Mouse (Mus musculus) heart, adult 2 months (tissue): ENCODE results near the gene Cbx7. TPM values are rescaled to one million over a fixed set of nuclear protein-coding genes. Genes with fewer than 3 reads are reported as not detected.

ENCODE experiments used
- DNase-seq, 2 experiments: peaks; one replicate each; pipeline ENCODE4 v3.0.0; 2021
- H3K27ac ChIP-seq: fragments of 200-600 bp; 2 replicates; pipeline ENCODE4 v1.8.1; 2022
- H3K27me3 ChIP-seq: fragments of 200-500 bp; 2 replicates; pipeline ENCODE4 v1.6.1; 2012; ENCODE audit warnings: mild to moderate bottlenecking, low read length, inconsistent platforms, mixed read lengths; ENCODE audit not compliant: control insufficient read depth, insufficient read depth
- H3K36me3 ChIP-seq: fragments of 200-500 bp; 2 replicates; pipeline ENCODE4 v1.6.1; 2012; ENCODE audit warnings: low read length, inconsistent platforms; ENCODE audit not compliant: control insufficient read depth, insufficient read depth
- H3K4me1 ChIP-seq: fragments of 200-500 bp; 2 replicates; pipeline ENCODE4 v1.6.1; 2011; ENCODE audit warnings: low read length; ENCODE audit not compliant: control insufficient read depth, insufficient read depth
- H3K4me3 ChIP-seq: fragments of 200-600 bp; 2 replicates; pipeline ENCODE4 v1.8.1; 2022
- H3K79me2 ChIP-seq: fragments of 200-500 bp; replicated peaks from 2 replicates; pipeline ENCODE4 v1.6.1; 2012; ENCODE audit warnings: mild to moderate bottlenecking, inconsistent platforms, low read length, moderate library complexity, mixed read lengths; ENCODE audit not compliant: control insufficient read depth, insufficient read depth
- H3K9ac ChIP-seq: fragments of 200-500 bp; 2 replicates; pipeline ENCODE4 v1.6.1; 2012; ENCODE audit warnings: low read depth, mild to moderate bottlenecking, control low read depth, inconsistent platforms, low read length, mixed read lengths
- CTCF ChIP-seq: fragments of 200-600 bp; IDR thresholded peaks from 2 replicates; pipeline ENCODE4 v1.8.1; 2022; ENCODE audit warnings: antibody characterized with exemption, mild to moderate bottlenecking, moderate library complexity
- EP300 ChIP-seq: fragments of 200-500 bp; IDR thresholded peaks from 2 replicates; pipeline ENCODE4 v1.6.1; 2011; ENCODE audit warnings: low read depth, low read length, control low read depth; ENCODE audit not compliant: insufficient read depth
- POLR2A ChIP-seq: fragments of 200-500 bp; IDR thresholded peaks from 2 replicates; pipeline ENCODE4 v1.6.1; 2011; ENCODE audit warnings: mild to moderate bottlenecking, low read depth, low read length, control low read depth; ENCODE audit not compliant: insufficient read depth
- WGBS: fragments of 180-500 bp; shearing (Covaris S2); methylation state at CpG from one replicate; pipeline ENCODE4 v1.1.7; 2018; 5-methylcytosine and 5-hydroxymethylcytosine counted together
- intact Hi-C: fragments of 180-260 bp; cut with DNase I; formaldehyde crosslinking; loops from one replicate; pipeline ENCODE4 v1.15.1; 2025
- polyA plus RNA-seq: library from polyadenylated mRNA; depleted of rRNA; stranded (reverse); fragments of >200 nt; gene quantifications from 2 replicates; pipeline ENCODE4 v1.2.3, GENCODE M21; 2012
- total RNA-seq, 2 experiments: library from RNA; stranded (reverse); gene quantifications; 2 replicates each; pipeline ENCODE4 v1.2.3; 2021

Cbx7 gene
- total and polyA plus RNA-seq, 3 experiments: 18.9 to 21.7 (median 21.4) TPM

GRCm38 (mm10) chr15:79984152-79984551, 13.2 kb upstream of the Cbx7 start:
- TF ChIP-seq EP300 (no peak), POLR2A (no peak), CTCF (no peak)
- no peak for DNase-seq
- no peak overlapping the region for H3K9ac ChIP-seq
- WGBS: 77% methylated on average over 7 of the region's 7 CpGs
- H3K4me1 ChIP-seq: no peaks in the 10 kb centered on the region
- no peaks in the 10 kb centered on the region for H3K36me3 ChIP-seq
- intact Hi-C loops: no loop called here
- H3K27me3 ChIP-seq: no peaks in the 10 kb centered on the region
- H3K27ac ChIP-seq: no peak overlapping the region
- H3K79me2 ChIP-seq: no peaks in the 10 kb centered on the region
- no peak overlapping the region for H3K4me3 ChIP-seq

GRCm38 (mm10) chr15:79980716-79981115, 9.8 kb upstream of the Cbx7 start:
- no peak overlapping the region for H3K9ac ChIP-seq
- H3K4me1 ChIP-seq: no peaks in the 10 kb centered on the region
- H3K36me3 ChIP-seq: no peaks in the 10 kb centered on the region
- no peak overlapping the region for H3K4me3 ChIP-seq
- no peak for DNase-seq
- H3K27ac ChIP-seq: no peak overlapping the region
- no peaks in the 10 kb centered on the region for H3K79me2 ChIP-seq
- no peaks in the 10 kb centered on the region for H3K27me3 ChIP-seq
- WGBS: 66% methylated on average over 11 of the region's 11 CpGs
- no peak for TF ChIP-seq POLR2A
- no peak for TF ChIP-seq EP300
- no peak for TF ChIP-seq CTCF
- intact Hi-C loops: no loop called here

GRCm38 (mm10) chr15:79972186-79972585, 1.3 kb upstream of the Cbx7 start:
- Histone ChIP-seq H3K4me1 (no peaks in the 10 kb centered on the region), H3K4me3 (no peak overlapping the region), H3K9ac (no peak overlapping the region), H3K79me2 (no peaks in the 10 kb centered on the region), H3K36me3 (no peaks in the 10 kb centered on the region), H3K27ac (no peak overlapping the region), H3K27me3 (no peaks in the 10 kb centered on the region; the same call in 1 of the 2 replicates)
- intact Hi-C loops: no loop called here
- 95% methylated on average over 11 of the region's 11 CpGs for WGBS
- DNase-seq: no peak
- TF ChIP-seq POLR2A (no peak), EP300 (no peak), CTCF (no peak)

- Histone ChIP-seq H3K36me3 (no peaks in the 10 kb centered on the region), H3K4me1 (no peaks in the 10 kb centered on the region), H3K9ac (no peak overlapping the region), H3K79me2 (no peaks in the 10 kb centered on the region), H3K27ac (no peak overlapping the region), H3K27me3 (no peaks in the 10 kb centered on the region; the same call in 1 of the 2 replicates), H3K4me3 (no peak overlapping the region)
- 96% methylated on average over 18 of the region's 18 CpGs for WGBS
- no peak for TF ChIP-seq CTCF
- no peak for TF ChIP-seq EP300
- no peak for TF ChIP-seq POLR2A
- intact Hi-C loops: no loop called here
- DNase-seq: no peak
These were observed 428 bp downstream of the Cbx7 start for GRCm38 (mm10) chr15:79970491-79970890.

GRCm38 (mm10) chr15:79967346-79967745, 3.6 kb downstream of the Cbx7 start:
- 90% methylated on average over 6 of the region's 6 CpGs for WGBS
- H3K27ac ChIP-seq: no peak overlapping the region
- no peaks in the 10 kb centered on the region for H3K79me2 ChIP-seq
- H3K9ac ChIP-seq: no peak overlapping the region
- DNase-seq: no peak
- no peak overlapping the region for H3K4me3 ChIP-seq
- no peaks in the 10 kb centered on the region for H3K4me1 ChIP-seq
- H3K36me3 ChIP-seq: no peaks in the 10 kb centered on the region
- intact Hi-C loops: no loop called here
- TF ChIP-seq POLR2A: no peak
- TF ChIP-seq CTCF: no peak
- no peak for TF ChIP-seq EP300
- H3K27me3 ChIP-seq: no peaks in the 10 kb centered on the region

GRCm38 (mm10) chr15:79964376-79964775, 6.5 kb downstream of the Cbx7 start:
- Histone ChIP-seq H3K27ac (no peak overlapping the region), H3K9ac (no peak overlapping the region), H3K4me1 (no peaks in the 10 kb centered on the region), H3K79me2 (no peaks in the 10 kb centered on the region), H3K27me3 (no peaks in the 10 kb centered on the region), H3K4me3 (no peak overlapping the region), H3K36me3 (no peaks in the 10 kb centered on the region)
- intact Hi-C loops: no loop called here
- 91% methylated on average over 7 of the region's 7 CpGs for WGBS
- DNase-seq: no peak
- TF ChIP-seq CTCF: no peak
- TF ChIP-seq EP300: no peak
- TF ChIP-seq POLR2A: no peak
